Mouse (Mus musculus) intestine, embryonic 14.5 days (tissue): ENCODE measurements around the gene Ghrh. TPM values are rescaled to one million over a fixed set of nuclear protein-coding genes. Genes with fewer than 3 reads are reported as not detected.

Source experiments
- ATAC-seq: fragments of 200-750 bp; cut with Nextera tagmentation; replicated peaks from 2 replicates; pipeline ENCODE4 v1.8.0; 2017; ENCODE audit warnings: low read depth, moderate number of reproducible peaks, moderate TSS enrichment, moderate library complexity; ENCODE audit not compliant: low FRiP score, low TSS enrichment
- DNase-seq: peaks from one replicate; pipeline ENCODE4 v3.0.0-alpha.2; 2018; ENCODE audit warnings: low spot score
- H3K27ac ChIP-seq: fragments of 300-500 bp; sonication (generic); 2 replicates; pipeline ENCODE4 v1.5.1; 2014; ENCODE audit warnings: low read depth, mild to moderate bottlenecking, control low read depth
- H3K27me3 ChIP-seq: fragments of 300-500 bp; sonication (generic); replicated peaks from 2 replicates; pipeline ENCODE4 v1.6.1; 2014; ENCODE audit warnings: low read length, control low read depth; ENCODE audit not compliant: control insufficient read depth, insufficient read depth
- H3K36me3 ChIP-seq: fragments of 300-500 bp; sonication (generic); 2 replicates; pipeline ENCODE4 v1.6.1; 2014; ENCODE audit warnings: low read length, control low read depth; ENCODE audit not compliant: control insufficient read depth, insufficient read depth
- H3K4me1 ChIP-seq: fragments of 300-500 bp; sonication (generic); replicated peaks from 2 replicates; pipeline ENCODE4 v1.6.1; 2014; ENCODE audit warnings: low read length, control low read depth, mixed read lengths; ENCODE audit not compliant: control insufficient read depth, insufficient read depth
- H3K4me2 ChIP-seq: fragments of 300-500 bp; sonication (generic); 2 replicates; pipeline ENCODE4 v1.6.1; 2014; ENCODE audit warnings: low read length
- H3K4me3 ChIP-seq: fragments of 300-500 bp; sonication (generic); 2 replicates; pipeline ENCODE4 v1.5.1; 2014; ENCODE audit warnings: low read depth, low read length, control low read depth, mixed read lengths
- H3K9ac ChIP-seq: fragments of 300-500 bp; sonication (generic); 2 replicates; pipeline ENCODE4 v1.6.1; 2014; ENCODE audit warnings: mild to moderate bottlenecking, low read length
- H3K9me3 ChIP-seq: fragments of 300-500 bp; sonication (generic); 2 replicates; pipeline ENCODE4 v1.6.1; 2016; ENCODE audit warnings: low read length, control low read depth; ENCODE audit not compliant: control insufficient read depth
- WGBS: fragments of 180-500 bp; shearing (Covaris S2); extraction: QIAGEN DNeasy Blood & Tissue Kit; methylation state at CpG from one replicate; pipeline ENCODE4 v1.1.7; 2014; 5-methylcytosine and 5-hydroxymethylcytosine counted together
- polyA plus RNA-seq: library from polyadenylated mRNA; unstranded; fragments of >200 nt; fragmentation: Nextera tagmentation; extraction: Ambion mirVana; gene quantifications from 2 replicates; pipeline ENCODE4 v1.2.1, GENCODE M21; 2014

The Ghrh gene
- polyA plus RNA-seq, 1 experiment from 2014 or later = 0.68 TPM

- Histone ChIP-seq H3K36me3 (peaks cover 98% of the 10 kb centered on the region), H3K9ac (no peak overlapping the region), H3K4me2 (no peak overlapping the region), H3K4me1 (no peaks in the 10 kb centered on the region), H3K9me3 (no peaks in the 10 kb centered on the region), H3K27me3 (no peaks in the 10 kb centered on the region), H3K27ac (no peak overlapping the region), H3K4me3 (no peak overlapping the region)
- DNase-seq (no peak), ATAC-seq (no peak)
- 86% methylated on average over 5 of the region's 5 CpGs for WGBS
These were observed 25.1 kb downstream of the Ghrh start for GRCm38 (mm10) chr2:157322029-157322766.

GRCm38 (mm10) chr2:157320886-157321285, 26.4 kb downstream of the Ghrh start:
- no peaks in the 10 kb centered on the region for H3K4me1 ChIP-seq
- ATAC-seq = no peak
- no peaks in the 10 kb centered on the region for H3K9me3 ChIP-seq
- 65% methylated on average over 5 of the region's 5 CpGs for WGBS
- no peak overlapping the region for H3K4me2 ChIP-seq
- H3K36me3 ChIP-seq = peaks cover 96% of the 10 kb centered on the region
- no peaks in the 10 kb centered on the region for H3K27me3 ChIP-seq
- no peak overlapping the region for H3K9ac ChIP-seq
- no peak overlapping the region for H3K4me3 ChIP-seq
- no peak overlapping the region for H3K27ac ChIP-seq
- DNase-seq = no peak

GRCm38 (mm10) chr2:157320135-157320534, 27.2 kb downstream of the Ghrh start:
- no peaks in the 10 kb centered on the region for H3K4me1 ChIP-seq
- no peak overlapping the region for H3K4me2 ChIP-seq
- no peak overlapping the region for H3K9ac ChIP-seq
- H3K27me3 ChIP-seq = no peaks in the 10 kb centered on the region
- WGBS = 88% methylated on average over 8 of the region's 8 CpGs
- DNase-seq (no peak), ATAC-seq (no peak)
- H3K9me3 ChIP-seq = no peaks in the 10 kb centered on the region
- H3K36me3 ChIP-seq = peaks cover 95% of the 10 kb centered on the region
- H3K27ac ChIP-seq = no peak overlapping the region
- no peak overlapping the region for H3K4me3 ChIP-seq

- no peak for ATAC-seq
- Histone ChIP-seq H3K4me2 (no peak overlapping the region), H3K4me1 (no peaks in the 10 kb centered on the region), H3K27ac (peak overlapping the region; percentile 10; the same call in 1 of the 2 replicates), H3K4me3 (no peak overlapping the region), H3K36me3 (peaks cover 95% of the 10 kb centered on the region), H3K9ac (no peak overlapping the region), H3K9me3 (no peaks in the 10 kb centered on the region), H3K27me3 (no peaks in the 10 kb centered on the region)
- WGBS = 65% methylated on average over 6 of the region's 6 CpGs
- no peak for DNase-seq
These were observed 30.1 kb downstream of the Ghrh start for GRCm38 (mm10) chr2:157317220-157317619.

- no peak for DNase-seq
- no peaks in the 10 kb centered on the region for H3K9me3 ChIP-seq
- no peaks in the 10 kb centered on the region for H3K4me1 ChIP-seq
- H3K36me3 ChIP-seq = peaks cover 94% of the 10 kb centered on the region
- no peaks in the 10 kb centered on the region for H3K27me3 ChIP-seq
- no peak overlapping the region for H3K9ac ChIP-seq
- H3K27ac ChIP-seq = no peak overlapping the region
- no peak for ATAC-seq
- H3K4me3 ChIP-seq = no peak overlapping the region
- H3K4me2 ChIP-seq = no peak overlapping the region
- WGBS = 75% methylated on average over 14 of the region's 14 CpGs
These were observed 30.9 kb downstream of the Ghrh start for GRCm38 (mm10) chr2:157316358-157316933.

GRCm38 (mm10) chr2:157315486-157315885, 31.8 kb downstream of the Ghrh start:
- no peaks in the 10 kb centered on the region for H3K9me3 ChIP-seq
- peaks cover 94% of the 10 kb centered on the region for H3K36me3 ChIP-seq
- no peaks in the 10 kb centered on the region for H3K4me1 ChIP-seq
- H3K27me3 ChIP-seq = no peaks in the 10 kb centered on the region
- no peak overlapping the region for H3K4me2 ChIP-seq
- DNase-seq (no peak), ATAC-seq (no peak)
- H3K27ac ChIP-seq = no peak overlapping the region
- H3K4me3 ChIP-seq = no peak overlapping the region
- H3K9ac ChIP-seq = no peak overlapping the region
- WGBS = 83% methylated on average over 6 of the region's 6 CpGs

GRCm38 (mm10) chr2:157314310-157314709, 33.0 kb downstream of the Ghrh start:
- Histone ChIP-seq H3K27ac (0 out of 2 replicates have a peak overlapping the region, but pooled peaks have one; percentile 5), H3K27me3 (no peaks in the 10 kb centered on the region), H3K4me2 (no peak overlapping the region), H3K4me3 (no peak overlapping the region), H3K9me3 (no peaks in the 10 kb centered on the region), H3K36me3 (peaks cover 95% of the 10 kb centered on the region), H3K4me1 (no peaks in the 10 kb centered on the region), H3K9ac (no peak overlapping the region)
- 89% methylated on average over 7 of the region's 7 CpGs for WGBS
- DNase-seq = no peak
- ATAC-seq = no peak

GRCm38 (mm10) chr2:157313718-157314117, 33.6 kb downstream of the Ghrh start:
- no peaks in the 10 kb centered on the region for H3K27me3 ChIP-seq
- DNase-seq = no peak
- no peak for ATAC-seq
- peaks cover 93% of the 10 kb centered on the region for H3K36me3 ChIP-seq
- no peak overlapping the region for H3K4me2 ChIP-seq
- no peaks in the 10 kb centered on the region for H3K9me3 ChIP-seq
- no peak overlapping the region for H3K9ac ChIP-seq
- H3K4me1 ChIP-seq = no peaks in the 10 kb centered on the region
- 69% methylated on average over 3 of the region's 3 CpGs for WGBS
- no peak overlapping the region for H3K4me3 ChIP-seq
- H3K27ac ChIP-seq = 0 out of 2 replicates have a peak overlapping the region, but pooled peaks have one; percentile 5
